ENCODE assay signal across 21 mouse cellular contexts in the genomic region with DNA sequence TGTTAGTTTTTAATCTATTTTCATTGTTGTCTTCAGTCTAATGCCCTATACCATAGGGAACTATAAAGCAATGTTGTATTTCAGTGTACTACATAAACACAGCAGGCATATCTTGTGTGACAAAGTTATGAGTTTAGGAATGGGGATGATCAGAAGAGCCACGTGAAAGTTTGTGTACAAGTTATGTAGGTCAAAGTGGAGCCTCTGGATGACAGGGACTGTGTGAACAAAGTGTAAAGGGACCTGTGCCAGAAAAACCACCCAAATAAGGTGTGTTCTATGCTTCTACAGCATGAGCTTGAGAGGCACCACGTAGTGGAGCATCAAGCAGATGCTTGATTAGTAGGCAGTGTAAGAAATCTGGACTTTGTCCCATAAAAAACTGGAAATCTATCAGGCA. TPM values are rescaled to one million over a fixed set of nuclear protein-coding genes. Genes with fewer than 3 reads are reported as not detected.
"Had no signal": no experiment of that assay in that cellular context is flagged by ENCODE, and none has a peak within 500 bp of the region (broad histone marks: within the 10 kb centered on the region; RNA-seq: fewer than 3 reads in every experiment).

No protein-coding gene starts in this region.

- H3K9me3 ChIP-seq: limb, embryonic 10.5 days; limb, embryonic 13.5 days; liver, embryonic 12.5 days; liver, embryonic 15.5 days; neural tube, embryonic 13.5 days; stomach, embryonic 15.5 days had no signal

- ATAC-seq: intestine, postnatal 0 days; liver, embryonic 12.5 days had no signal

- H3K4me2 ChIP-seq: limb, embryonic 13.5 days; liver, embryonic 12.5 days; liver, embryonic 15.5 days; neural tube, embryonic 13.5 days; stomach, embryonic 15.5 days had no signal

- H3K27me3 ChIP-seq: limb, embryonic 13.5 days; liver, embryonic 12.5 days; liver, embryonic 15.5 days; neural tube, embryonic 13.5 days; stomach, embryonic 15.5 days had no signal

- H3K9ac ChIP-seq: limb, embryonic 13.5 days; liver, embryonic 12.5 days; liver, embryonic 15.5 days; neural tube, embryonic 13.5 days; stomach, embryonic 15.5 days had no signal

- H3K4me3 ChIP-seq: layer of hippocampus, adult 2 months; limb, embryonic 10.5 days; limb, embryonic 13.5 days; liver, embryonic 12.5 days; liver, embryonic 15.5 days; neural tube, embryonic 13.5 days; stomach, embryonic 15.5 days had no signal

- DNase-seq: kidney, adult 2 months; kidney, postnatal 25 days; layer of hippocampus, adult 9-11 months; lung, adult 2 months; lung, postnatal 14 days; lung, postnatal 4 days; midbrain, embryonic 14.5 days; retina, postnatal 1 day; right cerebral cortex, postnatal 25 days; spleen, adult 18-20 months; thymus, postnatal 25 days had no signal

- H3K27ac ChIP-seq: kidney, postnatal 0 days; layer of hippocampus, adult 2 months; limb, embryonic 10.5 days; limb, embryonic 13.5 days; liver, embryonic 12.5 days; liver, embryonic 15.5 days; neural tube, embryonic 13.5 days; stomach, embryonic 15.5 days had no signal

RNA-seq across cellular contexts. Expression of gene Dchs1, which starts 19.3 kb away (rescaled TPM):
- total RNA-seq: neutrophil, adult 5-6 weeks had no signal
